Mouse (Mus musculus) WW6 (cell line): ENCODE data around the gene Bex4.
"Not testable (repeated sequence)": the region's sequence is repeated elsewhere in the genome, so short reads cannot be mapped to it uniquely, and the experiment has no call there.

Experiments used
- DNase-seq: peaks from one replicate; pipeline ENCODE4 v3.0.0-alpha.2; 2013; ENCODE audit warnings: low read depth, low spot score

Bex4 gene

DNA sequence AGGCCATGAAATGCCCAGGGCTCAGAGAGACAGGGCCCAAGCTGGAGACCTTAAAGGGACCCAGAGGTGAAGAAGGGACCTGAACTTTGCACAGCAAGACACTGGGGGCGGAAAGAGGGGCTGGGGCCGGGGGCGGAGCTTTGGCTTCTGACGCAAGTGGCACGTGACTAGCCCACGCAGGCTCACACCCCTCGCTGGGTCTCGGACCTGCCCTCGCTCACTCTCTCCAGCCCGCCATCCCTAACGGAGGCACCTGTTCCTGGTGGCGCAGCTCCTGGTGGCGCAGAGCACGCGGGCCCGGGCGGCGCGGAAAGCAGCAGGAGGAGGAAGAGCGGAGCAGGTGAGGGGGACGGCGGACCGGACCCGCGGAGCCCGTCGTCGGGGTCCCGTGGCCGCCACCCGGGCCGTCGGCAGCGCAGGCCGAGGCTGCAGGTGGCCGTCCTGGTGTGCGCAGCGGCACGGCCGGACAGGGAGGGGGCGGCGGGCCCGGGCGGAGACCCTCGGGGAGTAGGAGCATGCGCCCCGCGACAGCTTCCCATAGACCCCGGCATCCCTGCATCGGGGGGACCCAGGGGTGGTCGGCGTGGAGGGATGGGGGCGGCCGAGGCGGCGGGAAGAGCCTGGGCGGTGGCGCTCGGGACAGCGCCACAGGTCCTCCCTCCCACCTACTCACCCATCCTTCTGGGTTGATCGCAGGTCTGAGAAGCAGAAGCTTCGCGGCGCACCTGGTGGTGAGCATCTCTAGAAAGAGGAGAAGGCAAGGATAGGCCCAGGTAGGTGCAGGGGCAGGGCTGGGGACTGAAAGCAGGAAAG, at the start of gene Bex4:
Gene Bex4, plus strand, starts transcription at position 170 of the 813 bp plus-strand sequence.
- DNase-seq = not testable (repeated sequence)

DNA sequence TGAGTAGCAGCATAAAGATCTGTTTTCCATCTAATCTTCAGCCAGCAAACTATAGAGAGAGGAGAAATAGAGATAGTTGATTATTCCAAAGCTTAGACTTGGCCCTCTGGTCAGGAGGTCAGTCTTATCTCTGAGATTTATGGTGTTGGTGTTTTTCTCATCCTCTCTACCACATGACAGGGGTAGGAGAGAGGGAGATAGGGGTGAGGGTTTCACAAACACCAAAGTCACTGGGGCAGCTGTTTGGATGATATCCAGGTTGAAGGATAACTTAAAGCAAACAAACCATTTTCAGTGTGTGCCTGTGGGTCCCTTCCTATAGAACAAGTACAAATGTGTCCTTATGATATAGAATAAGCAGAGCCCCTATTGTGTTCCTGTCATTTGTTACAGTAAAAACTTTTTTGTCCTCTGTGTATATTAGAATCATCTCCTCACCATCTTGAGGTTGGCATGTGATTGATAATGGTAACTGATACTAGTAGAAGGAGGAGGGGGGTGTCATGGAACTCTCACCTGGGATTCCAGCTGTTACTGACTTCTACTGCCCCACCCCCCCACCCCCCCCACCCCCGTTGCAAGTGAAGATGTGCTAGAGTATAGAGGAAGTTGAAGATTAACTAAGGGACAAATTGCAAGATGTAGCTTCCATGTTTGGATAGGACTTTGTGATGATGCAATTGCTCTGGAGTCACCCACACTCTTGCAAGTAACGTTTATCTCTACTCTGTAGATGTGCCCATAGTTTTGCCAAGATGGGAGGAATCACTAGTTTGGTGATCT, 46.1 kb upstream of the Bex4 start:
- DNase-seq = no peak

DNA sequence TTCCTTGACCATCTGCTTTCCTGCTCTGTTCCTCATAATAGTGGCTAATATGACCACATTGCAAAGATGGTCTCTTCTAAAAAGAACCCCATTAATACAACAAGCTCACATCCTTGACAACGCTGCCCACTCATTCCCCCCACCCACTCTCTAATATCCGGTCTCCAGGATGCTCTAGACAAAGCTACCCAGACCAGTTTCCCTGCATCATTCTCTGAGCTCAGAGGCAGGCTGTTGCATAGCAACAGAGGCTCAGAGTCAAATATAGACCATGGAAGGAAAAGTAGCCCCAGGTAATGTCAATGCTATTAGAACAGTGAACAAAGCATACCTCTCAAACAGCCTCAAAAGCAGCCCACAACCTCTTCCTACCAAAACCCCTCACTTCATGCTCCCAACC, 44.4 kb upstream of the Bex4 start:
- DNase-seq = no peak

DNA sequence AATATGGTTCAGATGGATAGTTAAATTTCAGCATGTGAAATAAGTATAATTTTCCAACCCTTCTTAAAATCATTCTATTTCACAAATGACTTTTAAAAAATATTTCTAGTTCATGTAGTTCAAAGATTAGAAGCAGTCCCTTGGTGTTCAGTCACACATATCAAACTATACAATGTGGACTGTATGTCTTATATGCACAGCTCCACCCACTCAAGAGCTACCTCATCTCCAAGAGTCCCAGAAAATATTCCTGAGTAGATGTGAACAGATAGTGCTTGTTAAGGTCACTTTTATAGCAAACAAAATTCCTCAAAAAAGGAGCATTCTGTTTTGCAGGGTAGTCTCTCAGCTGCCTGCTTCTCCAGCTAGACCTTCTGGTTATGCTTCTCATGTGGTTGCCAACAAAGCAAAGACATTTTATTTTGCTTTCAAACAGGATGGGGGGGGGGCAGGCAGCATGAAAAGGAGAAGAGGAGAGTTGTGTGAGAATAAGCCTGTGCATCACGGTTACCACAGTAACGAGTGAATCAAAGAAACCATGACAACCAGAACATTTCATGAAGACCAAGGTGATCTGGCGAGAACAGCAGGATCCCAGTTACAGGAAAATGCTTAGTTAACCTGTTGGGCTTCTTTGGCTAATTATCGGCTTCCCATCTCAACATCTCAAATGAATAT, 34.6 kb upstream of the Bex4 start:
- DNase-seq = no peak

DNA sequence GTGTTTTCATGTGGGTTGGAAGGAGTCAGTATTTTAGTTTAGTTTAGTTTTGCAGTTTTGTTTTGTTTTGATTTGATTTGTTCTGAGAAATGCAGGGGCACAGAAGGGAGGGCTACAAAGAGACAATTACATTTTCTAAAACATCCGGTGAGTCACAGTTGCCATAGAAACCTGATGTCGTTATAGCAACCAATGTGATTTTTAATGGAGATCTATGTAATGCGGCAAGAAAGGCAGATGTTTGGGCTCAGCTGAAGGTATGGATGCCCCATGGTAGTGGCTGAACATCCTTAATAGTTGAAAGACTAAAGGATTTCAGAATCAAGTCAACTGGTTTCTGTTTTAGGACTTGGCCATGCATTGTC, 34.1 kb upstream of the Bex4 start:
- no peak for DNase-seq

DNA sequence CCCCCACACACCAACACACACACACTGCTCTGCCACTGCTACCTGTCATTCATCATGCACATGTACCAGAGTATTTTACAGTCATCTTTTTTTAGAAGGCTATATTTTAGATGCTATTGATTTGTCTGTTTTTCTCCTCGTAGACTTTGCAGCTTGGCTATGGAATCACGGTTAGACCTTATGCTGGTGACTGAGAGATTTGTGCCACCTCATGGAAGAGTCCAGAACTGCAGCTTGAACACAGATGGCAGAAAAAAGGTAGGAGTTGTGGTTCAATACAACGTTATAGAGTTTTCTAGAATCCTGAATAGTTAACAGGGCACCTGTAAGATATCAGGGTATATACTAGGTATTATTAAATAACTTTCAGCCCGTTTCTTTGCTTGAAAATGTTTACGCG, 30.9 kb upstream of the Bex4 start:
- DNase-seq = no peak

DNA sequence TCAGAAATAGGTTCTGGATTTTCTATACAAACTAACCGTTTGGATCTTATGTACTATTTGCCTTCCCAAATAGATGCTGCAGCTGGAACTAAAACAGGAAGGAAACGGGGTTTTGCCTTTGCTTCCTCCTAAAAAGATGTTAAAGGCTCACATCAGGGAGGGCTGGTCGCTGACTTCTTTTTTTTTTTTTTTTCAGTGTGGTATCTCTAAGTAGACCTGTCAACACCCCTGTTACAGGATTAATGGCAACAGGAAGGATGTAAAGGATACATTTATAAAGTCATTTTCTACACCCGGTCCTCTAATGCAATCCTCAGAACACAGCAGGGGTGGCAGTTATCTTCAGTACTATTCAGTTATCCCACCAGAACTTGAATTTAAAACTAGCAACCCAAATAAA, 23.8 kb upstream of the Bex4 start:
- no peak for DNase-seq

DNA sequence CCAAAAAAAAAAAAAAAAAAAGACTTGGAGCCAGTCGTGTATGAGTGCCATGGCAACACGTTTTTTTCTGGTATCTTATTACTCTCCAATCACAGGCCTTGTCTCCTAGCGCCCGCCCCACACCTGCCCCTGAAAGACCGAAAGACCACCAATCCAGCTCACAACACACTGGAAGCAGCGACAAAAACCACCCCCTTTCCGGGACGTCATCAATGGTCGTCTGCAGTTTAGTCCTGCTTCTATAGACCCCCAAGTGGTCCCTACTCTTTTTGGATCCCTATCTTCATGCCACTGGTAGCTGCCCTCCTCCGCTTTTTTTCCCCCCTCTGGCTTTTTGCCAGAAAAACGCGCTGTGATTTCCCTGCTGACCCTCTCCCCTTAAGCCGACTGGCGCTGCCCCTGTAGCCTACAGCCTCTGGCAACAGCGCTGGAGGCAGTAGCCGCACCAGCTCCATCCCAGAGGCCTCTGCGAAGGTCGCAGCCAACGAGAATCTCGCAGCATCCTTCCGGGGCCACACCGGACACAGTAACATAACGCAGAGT, 23.3 kb upstream of the Bex4 start:
- peak; percentile 68 for DNase-seq

DNA sequence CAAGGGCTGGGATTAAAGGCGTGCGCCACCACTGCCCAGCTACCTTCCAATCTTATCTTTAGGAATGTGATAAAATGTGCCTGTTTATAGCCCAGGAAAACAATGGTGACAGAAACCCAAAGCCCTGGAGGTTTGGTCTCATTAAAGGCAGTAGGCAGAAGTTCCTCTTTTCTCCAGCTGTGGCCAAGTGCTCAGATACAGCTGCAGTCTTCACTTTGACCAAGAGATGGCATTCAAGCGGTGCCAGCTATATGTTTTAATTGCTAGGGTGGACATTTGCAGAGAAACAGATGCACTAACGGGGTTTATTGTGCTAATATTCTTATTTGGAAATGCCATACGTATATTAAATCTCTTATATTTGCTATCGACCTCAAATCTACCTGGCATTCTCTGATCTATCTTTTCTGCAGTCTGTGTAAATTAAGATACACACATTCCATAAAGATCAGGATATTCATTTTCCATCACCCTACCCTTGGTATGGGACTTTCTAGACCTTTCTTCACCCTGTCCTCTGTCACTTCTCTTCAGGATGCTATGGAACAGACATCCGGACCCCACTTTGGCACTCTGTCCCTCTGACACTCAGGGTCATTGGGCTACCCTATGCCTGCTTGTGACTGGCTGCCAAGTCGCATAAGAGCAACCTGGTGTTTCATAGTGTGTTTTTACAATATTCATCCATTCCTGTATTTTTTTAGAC, 11.6 kb upstream of the Bex4 start:
- no peak for DNase-seq

DNA sequence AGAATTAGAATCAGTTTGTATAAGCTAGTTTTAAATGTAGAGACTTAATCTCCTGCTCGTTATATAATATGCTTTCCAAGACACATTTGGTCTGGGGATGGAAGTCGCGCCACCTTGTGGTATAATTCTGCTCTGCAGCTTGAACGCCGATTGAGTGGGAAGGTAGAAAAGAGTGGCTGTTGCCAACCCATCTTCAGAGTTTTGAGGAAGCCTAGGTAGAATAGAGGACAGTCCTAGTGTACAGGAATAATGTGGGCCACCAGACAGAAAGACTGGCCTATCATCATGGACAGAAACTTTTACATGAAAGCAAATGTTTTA, 11.1 kb upstream of the Bex4 start:
- no peak for DNase-seq

DNA sequence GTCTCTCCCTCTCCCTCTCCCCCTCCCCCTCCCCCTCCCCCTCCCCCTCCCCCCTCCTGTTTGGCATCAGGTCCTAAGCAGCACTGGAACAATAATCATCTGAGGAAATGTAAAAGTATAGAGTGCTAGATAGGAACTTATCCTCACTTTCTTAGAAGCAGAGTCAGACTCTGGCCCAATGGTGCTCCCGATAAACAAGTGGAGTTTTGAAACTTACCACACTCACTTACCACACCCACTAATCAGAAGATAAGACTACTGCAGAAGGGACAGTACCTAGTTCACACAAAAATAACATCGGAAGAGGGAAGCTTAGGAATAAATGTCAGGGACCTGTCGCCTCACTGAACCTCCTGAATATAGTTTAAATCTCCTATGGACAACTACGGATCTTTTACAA, 3.2 kb upstream of the Bex4 start:
- no peak for DNase-seq

DNA sequence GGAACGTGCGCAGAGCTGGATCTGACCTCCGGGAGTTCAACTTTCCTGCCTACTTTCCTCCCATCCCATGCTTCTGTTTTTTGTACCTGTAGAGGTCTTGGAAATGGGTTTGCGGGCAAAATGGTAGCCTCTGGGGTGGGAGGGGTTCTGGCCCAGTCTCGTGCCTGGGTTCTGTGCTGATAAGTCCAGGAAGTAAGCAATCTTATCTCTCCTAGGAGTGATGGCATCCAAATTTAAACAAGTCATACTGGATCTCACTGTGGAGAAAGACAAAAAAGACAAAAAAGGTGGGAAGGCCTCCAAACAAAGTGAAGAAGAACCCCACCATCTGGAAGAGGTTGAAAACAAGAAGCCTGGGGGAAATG, 826 bp downstream of the Bex4 start:
- not testable (repeated sequence) for DNase-seq

DNA sequence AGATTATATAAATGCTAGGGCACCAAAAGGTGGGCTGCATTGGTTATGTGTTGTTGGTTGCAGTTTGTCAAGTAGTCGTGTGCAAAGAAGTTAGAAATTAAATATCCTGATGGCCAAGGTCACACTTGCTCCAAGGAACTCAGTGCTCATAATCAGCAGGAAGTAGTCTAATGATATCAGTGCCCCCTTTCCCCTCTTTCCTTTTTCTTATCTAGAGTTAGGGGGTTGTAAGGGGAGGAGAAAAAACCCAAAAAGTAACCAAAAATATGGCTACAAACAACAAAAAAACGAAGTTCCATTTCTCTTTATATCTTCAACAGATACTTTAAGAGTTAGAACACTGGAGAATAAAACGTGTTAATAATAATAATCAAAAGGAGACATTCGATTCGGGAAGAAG, 2.6 kb downstream of the Bex4 start:
- DNase-seq = no peak

DNA sequence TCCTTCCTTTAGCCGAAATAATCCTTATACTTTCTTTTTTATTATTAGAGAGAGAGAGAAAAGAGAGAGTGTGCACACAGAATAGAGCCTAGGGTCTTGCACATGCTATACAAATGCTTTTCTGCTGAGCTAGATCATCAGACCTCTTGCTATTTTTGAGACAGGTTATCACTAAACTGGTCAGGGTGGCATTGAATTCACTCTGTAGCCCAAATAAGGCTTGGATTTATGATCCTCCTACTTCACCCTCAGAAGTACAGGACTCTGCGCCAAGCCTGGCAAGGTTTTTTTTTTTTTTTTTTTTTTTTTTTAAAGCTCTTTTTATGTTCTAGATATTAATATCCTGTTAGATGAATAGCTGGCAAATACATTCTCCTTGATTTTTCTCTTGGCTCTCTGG, 4.9 kb downstream of the Bex4 start:
- DNase-seq = no peak

DNA sequence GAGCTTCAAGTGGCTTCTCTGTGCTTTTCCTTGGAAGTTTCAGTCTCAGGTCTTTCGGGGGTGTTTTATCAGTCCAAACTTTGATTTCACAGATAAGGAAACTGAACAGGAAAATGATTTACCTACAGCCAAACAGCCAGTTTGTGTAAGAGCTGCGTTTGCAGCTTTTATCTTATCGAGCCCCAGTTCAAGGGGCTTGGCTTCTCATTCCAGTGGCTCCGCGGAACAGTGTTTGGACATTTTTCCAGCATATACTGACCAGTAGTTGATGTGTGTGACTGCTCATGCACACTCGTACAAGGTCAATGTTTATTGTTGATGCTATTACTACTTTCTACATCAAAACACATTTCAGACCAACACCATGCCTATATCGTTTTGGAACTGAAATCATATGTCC, 5.4 kb downstream of the Bex4 start:
- DNase-seq = no peak

DNA sequence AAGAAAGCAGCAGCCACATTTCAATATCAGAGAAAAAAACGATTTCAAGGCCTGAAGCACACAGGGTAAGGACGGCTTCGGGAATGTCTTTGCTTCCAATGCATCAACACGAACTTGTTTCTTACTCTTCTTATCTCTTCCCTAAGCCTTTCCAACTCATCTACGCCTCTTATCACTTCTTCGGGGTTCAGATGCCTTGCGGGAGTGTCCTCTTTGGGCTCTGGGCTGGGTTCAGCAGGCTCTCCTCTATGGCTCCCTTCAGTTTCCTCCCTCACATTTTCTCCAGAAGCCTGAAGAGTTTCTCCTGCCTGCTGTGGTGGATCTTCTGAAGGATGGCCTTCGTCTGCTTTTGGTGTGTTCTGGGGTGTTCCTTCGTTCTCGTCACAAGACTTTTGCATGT, 31.8 kb downstream of the Bex4 start:
- DNase-seq = no peak

DNA sequence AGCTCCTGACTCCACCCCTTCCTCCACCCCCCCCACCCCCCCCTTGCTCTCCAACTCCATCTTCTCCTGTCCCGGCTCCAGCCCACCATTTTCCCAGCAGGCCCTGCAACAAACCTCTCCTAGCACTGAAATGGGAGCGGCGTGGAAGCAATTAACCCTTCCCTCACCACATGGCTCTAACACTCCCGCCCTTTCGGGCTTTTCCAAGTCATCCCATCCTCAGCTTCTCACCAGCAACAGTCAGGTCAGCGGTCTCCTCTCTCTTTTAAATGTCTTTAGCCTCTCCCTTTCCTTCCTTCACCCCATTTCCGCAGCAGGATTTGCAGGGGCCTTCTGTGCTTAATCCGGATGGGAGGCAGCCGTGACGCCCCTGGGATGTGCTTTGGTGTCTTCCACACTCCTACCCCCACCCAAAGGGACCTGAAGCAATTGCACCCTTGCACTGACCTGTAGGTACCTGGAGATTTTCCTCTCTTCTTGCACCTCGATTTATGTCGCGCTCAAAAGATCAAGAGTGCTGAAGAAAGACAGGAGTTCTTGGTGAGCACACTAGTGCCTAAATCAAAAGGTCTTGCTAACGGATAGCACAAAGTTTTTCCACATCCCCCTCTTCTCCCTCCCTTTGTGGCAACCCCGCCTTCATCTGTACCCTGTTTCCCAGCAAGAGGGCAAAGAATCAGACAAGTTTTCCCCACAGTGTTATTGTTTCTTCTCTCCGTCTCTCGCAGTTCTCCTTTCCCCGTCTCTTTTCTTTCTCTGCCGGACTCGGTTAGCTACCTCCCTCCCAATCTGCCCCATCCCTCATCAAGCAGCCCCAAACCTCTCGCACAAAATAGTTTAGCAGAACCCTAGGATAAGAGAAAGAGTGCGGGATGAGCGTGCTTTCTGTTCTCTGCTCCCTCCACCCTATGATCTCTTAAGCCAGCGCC, 32.7 kb downstream of the Bex4 start:
- no peak for DNase-seq

DNA sequence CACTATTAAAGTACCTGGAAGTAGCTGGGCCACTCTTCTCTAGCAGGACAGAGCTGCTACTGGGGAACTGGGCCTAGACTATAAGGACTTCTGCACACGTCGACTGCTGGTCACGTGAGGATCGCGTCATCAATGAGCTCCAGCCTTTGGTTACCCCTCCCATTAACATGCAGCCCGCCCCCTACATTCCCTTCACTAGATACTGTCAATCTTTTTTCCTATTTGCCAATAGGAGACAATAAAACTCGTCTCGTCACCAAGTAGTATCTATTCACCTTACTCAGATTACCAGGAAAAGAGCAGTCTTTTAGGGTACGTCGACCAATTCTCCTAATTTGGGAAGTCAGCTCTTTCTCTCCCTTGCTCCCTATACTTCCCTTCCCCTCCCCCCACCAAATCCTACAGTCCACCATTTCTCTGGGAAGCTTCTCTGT, 33.3 kb downstream of the Bex4 start, which contains the start of gene Tceal8:
Gene Tceal8, minus strand, starts transcription at position 225 of the 434 bp plus-strand sequence.
- DNase-seq = peak; percentile 75

DNA sequence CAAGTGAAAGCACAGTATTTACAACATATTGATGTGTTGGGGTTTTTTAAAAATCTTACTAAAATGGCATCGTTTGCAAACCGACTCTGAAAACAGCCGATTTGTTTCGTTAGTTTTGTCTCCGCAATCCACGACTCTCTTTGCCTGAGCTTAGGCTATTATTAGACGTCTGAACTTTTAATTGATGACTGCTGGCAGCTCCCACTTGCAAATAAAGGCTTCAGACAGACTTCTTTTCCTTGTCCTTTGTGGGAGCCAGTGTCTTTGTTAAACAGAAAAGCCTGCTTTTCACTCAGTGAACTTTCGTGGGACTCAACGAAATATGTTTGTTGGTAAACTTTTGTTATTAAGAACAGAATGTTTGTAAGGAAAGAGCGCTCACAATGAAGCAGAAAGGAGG, 34.0 kb downstream of the Bex4 start:
- no peak for DNase-seq

DNA sequence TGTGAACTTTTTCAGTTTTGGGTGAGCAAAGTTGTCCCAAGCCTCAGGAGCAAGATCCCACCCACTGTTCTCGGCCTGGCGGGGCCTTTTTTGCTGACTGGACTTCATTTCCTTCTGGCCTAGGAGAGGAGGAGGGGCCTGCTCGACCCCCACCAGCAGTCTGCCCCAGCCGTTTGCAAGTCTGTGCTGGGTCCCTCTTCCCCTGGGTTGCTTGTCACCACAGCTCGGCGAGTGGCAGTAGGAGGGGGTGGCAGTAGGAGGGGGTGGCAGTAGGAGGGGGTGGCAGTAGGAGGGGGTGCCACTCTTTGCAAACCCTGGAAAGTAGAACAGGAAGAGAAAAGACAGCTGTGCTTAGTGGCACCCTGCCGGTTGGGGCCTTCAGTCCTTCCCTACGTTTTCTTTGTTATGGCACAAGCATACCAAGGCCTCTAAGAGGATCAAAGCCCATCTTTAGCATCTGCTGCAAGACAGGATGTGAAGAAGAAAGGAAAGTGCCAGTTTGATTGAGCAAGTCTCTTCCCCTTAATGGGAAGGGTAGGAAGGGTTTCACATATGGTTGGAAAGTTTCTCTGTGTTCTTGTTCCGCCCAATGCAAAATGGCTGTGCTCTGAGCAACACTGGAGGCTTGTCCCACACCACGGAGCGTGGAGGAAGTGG, 42.2 kb downstream of the Bex4 start:
- no peak for DNase-seq
